Mouse (Mus musculus): ENCODE results near the gene Gm4450.
"Not testable (repeated sequence)": the region's sequence is repeated elsewhere in the genome, so short reads cannot be mapped to it uniquely, and the experiment has no call there.

Gm4450 gene

GRCm38 (mm10) chr3:98457026-98457425 is at the start of gene Gm4450:
Gene Gm4450, minus strand, starts transcription at chr3:98457126.
- not testable (repeated sequence) for DNase-seq (ENCODE audit: low spot score in 2 of 2)

- not testable (repeated sequence) for DNase-seq (ENCODE audit: low spot score in 2 of 2)
These were observed 40.5 kb upstream of the Gm4450 start for GRCm38 (mm10) chr3:98497401-98497800.

- DNase-seq (ENCODE audit: low spot score in 2 of 2), result not testable (repeated sequence)
These were observed 39.8 kb upstream of the Gm4450 start for GRCm38 (mm10) chr3:98496762-98497161.

- not testable (repeated sequence) for DNase-seq (ENCODE audit: low spot score in 2 of 2)
These were observed 38.1 kb upstream of the Gm4450 start for GRCm38 (mm10) chr3:98495055-98495454.

- DNase-seq (ENCODE audit: low spot score in 2 of 2), result not testable (repeated sequence)
These were observed 37.3 kb upstream of the Gm4450 start for GRCm38 (mm10) chr3:98494184-98494583.

- DNase-seq (ENCODE audit: low spot score in 2 of 2), result not testable (repeated sequence)
These were observed 14.6 kb upstream of the Gm4450 start for GRCm38 (mm10) chr3:98471499-98471898.

- DNase-seq (ENCODE audit: low spot score in 2 of 2), result not testable (repeated sequence)
These were observed 14.1 kb upstream of the Gm4450 start for GRCm38 (mm10) chr3:98471057-98471456.

GRCm38 (mm10) chr3:98469323-98469722 is 12.4 kb upstream of the Gm4450 start:
- not testable (repeated sequence) for DNase-seq (ENCODE audit: low spot score in 2 of 2)

GRCm38 (mm10) chr3:98453786-98454185 is 3.1 kb downstream of the Gm4450 start:
- not testable (repeated sequence) for DNase-seq (ENCODE audit: low spot score in 2 of 2)

- DNase-seq (ENCODE audit: low spot score in 2 of 2), result not testable (repeated sequence)
These were observed 13.0 kb downstream of the Gm4450 start for GRCm38 (mm10) chr3:98443924-98444323.

- not testable (repeated sequence) for DNase-seq (ENCODE audit: low spot score in 2 of 2)
These were observed 13.7 kb downstream of the Gm4450 start for GRCm38 (mm10) chr3:98443149-98443779.

- DNase-seq (ENCODE audit: low spot score in 2 of 2), result not testable (repeated sequence)
These were observed 14.7 kb downstream of the Gm4450 start for GRCm38 (mm10) chr3:98442245-98442644.

- DNase-seq (ENCODE audit: low spot score in 2 of 2), result no peak
These were observed 21.9 kb downstream of the Gm4450 start for GRCm38 (mm10) chr3:98435030-98435429.

GRCm38 (mm10) chr3:98434088-98434816 is 22.7 kb downstream of the Gm4450 start:
- DNase-seq (ENCODE audit: low spot score in 2 of 2), result no peak

GRCm38 (mm10) chr3:98428928-98429525 is 27.9 kb downstream of the Gm4450 start:
- DNase-seq (ENCODE audit: low spot score in 2 of 2), result no peak

- DNase-seq (ENCODE audit: low spot score in 2 of 2), result peak in 1 of 2 experiments; percentile 34
These were observed 28.5 kb downstream of the Gm4450 start for GRCm38 (mm10) chr3:98428449-98428775.

- peak; percentile 73 for DNase-seq (ENCODE audit: low spot score in 2 of 2)
These were observed 29.1 kb downstream of the Gm4450 start for GRCm38 (mm10) chr3:98427600-98428448.

GRCm38 (mm10) chr3:98427260-98427599 is 29.7 kb downstream of the Gm4450 start:
- DNase-seq (ENCODE audit: low spot score in 2 of 2), result no peak

GRCm38 (mm10) chr3:98426749-98427148 is 30.2 kb downstream of the Gm4450 start:
- no peak for DNase-seq (ENCODE audit: low spot score in 2 of 2)

GRCm38 (mm10) chr3:98422926-98423325 is 34.0 kb downstream of the Gm4450 start:
- no peak for DNase-seq (ENCODE audit: low spot score in 2 of 2)

- no peak for DNase-seq (ENCODE audit: low spot score in 2 of 2)
These were observed 37.2 kb downstream of the Gm4450 start for GRCm38 (mm10) chr3:98419786-98420070.

Data from right cerebral cortex, postnatal 36 days (tissue).